Mouse (Mus musculus): Measurements from ENCODE around the gene Mgat3.

DNA sequence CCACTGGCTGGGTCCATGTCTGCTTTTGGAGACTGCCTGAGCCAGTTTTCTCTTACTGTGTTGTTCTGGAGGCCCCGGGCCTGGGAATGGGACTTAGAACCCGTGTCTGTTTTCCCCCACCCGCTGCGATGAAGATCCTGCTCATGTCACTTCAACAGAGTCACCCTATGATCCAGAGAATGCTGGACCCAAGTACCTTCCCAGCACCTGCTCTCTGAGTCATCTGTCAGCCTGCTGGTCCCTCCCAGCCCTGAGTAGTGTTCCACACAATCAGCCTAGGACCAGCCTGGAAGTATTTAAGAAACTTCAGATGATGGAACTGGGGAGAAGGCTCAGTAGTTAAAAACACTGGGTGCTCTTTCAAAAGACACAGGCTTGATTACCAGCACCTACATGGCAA lies 9.8 kb upstream of the Mgat3 start:
- TF ChIP-seq CTCF (IDR thresholded peaks at IDR 0.05) (no peak), EP300 (IDR thresholded peaks at IDR 0.05) (no peak)
